Mouse (Mus musculus): ENCODE data around the gene Wrap73.

DNA sequence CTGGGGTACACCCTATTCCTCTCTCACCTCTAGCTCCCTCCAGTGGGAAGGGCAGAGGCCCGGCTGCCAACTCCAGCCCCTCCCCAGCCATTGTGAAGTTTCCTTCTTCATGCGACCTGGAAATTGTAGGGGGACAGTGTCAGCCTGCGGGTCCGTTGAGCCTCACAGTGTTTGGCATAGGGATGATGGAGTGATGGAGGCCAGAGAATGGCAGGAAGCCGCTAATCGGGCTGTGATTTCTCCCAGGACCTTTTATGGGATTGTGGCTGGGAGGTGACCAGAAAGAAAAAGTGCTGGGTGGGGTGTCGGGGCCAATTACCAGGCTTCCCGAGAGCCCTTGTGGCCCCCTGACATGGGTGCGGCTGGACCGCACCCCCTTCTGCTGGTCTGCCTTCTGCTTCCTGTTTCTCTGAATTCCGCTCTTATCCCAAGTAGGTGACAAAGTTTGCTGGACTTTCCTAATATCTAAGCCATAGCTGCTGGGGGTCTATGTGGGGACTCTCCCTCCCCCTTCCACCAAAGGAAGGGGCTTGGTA lies 43.9 kb downstream of the Wrap73 start:
- no peak for TF ChIP-seq POLR2A (IDR thresholded peaks at IDR 0.05; ENCODE audit: control insufficient read depth, low read depth, low read length)
- no peak for TF ChIP-seq CTCF (IDR thresholded peaks at IDR 0.05; ENCODE audit: control insufficient read depth, insufficient read depth, insufficient replicate concordance, low read depth, low read length)

Measured in testis, adult 2 months (tissue).